Mouse (Mus musculus) liver, adult (tissue): ENCODE measurements around the gene Tppp2.

Experiments used
- GATA4 ChIP-seq: IDR thresholded peaks from 2 replicates; pipeline ENCODE4 v1.6.1; 2014; ENCODE audit warnings: mild to moderate bottlenecking, low read length; ENCODE audit not compliant: insufficient replicate concordance

Gene Tppp2

GRCm38 (mm10) chr14:51923492-51923891 lies 5.3 kb downstream of the Tppp2 start:
- TF ChIP-seq GATA4, result no peak

GRCm38 (mm10) chr14:51929309-51929943 lies 11.2 kb downstream of the Tppp2 start:
- TF ChIP-seq GATA4, result no peak

GRCm38 (mm10) chr14:51929968-51930367 lies 11.7 kb downstream of the Tppp2 start:
- no peak for TF ChIP-seq GATA4

GRCm38 (mm10) chr14:51930824-51931223 lies 12.6 kb downstream of the Tppp2 start:
- TF ChIP-seq GATA4, result no peak

GRCm38 (mm10) chr14:51932092-51933020 lies 14.1 kb downstream of the Tppp2 start:
- no peak for TF ChIP-seq GATA4

- TF ChIP-seq GATA4, result no peak
Observed at GRCm38 (mm10) chr14:51939005-51939404, 20.8 kb downstream of the Tppp2 start.

GRCm38 (mm10) chr14:51940944-51941560 lies 22.8 kb downstream of the Tppp2 start:
- TF ChIP-seq GATA4, result no peak; the same call in 1 of the 2 replicates

GRCm38 (mm10) chr14:51941577-51941976 lies 23.4 kb downstream of the Tppp2 start:
- TF ChIP-seq GATA4, result no peak

- TF ChIP-seq GATA4, result no peak
Observed at GRCm38 (mm10) chr14:51942236-51942635, 24.0 kb downstream of the Tppp2 start.

GRCm38 (mm10) chr14:51943336-51943735 lies 25.1 kb downstream of the Tppp2 start:
- TF ChIP-seq GATA4, result no peak

GRCm38 (mm10) chr14:51960316-51960715 lies 42.1 kb downstream of the Tppp2 start:
- no peak for TF ChIP-seq GATA4

- no peak for TF ChIP-seq GATA4
Observed at GRCm38 (mm10) chr14:51967400-51967799, 49.2 kb downstream of the Tppp2 start.
